Mouse (Mus musculus) forebrain, embryonic 11.5 days (tissue): ENCODE measurements around the gene Arl4d. TPM values are rescaled to one million over a fixed set of nuclear protein-coding genes. Genes with fewer than 3 reads are reported as not detected.
"Not testable (repeated sequence)": the region's sequence is repeated elsewhere in the genome, so short reads cannot be mapped to it uniquely, and the experiment has no call there.

Experiments used
- ATAC-seq: fragments of 200-750 bp; cut with Nextera tagmentation; replicated peaks from 2 replicates; pipeline ENCODE4 v1.8.0; 2017; ENCODE audit warnings: moderate TSS enrichment; ENCODE audit not compliant: low FRiP score
- DNase-seq: peaks from one replicate; pipeline ENCODE4 v3.0.0-alpha.2; 2017; ENCODE audit warnings: low spot score
- H3K27ac ChIP-seq: fragments of 300-500 bp; sonication (generic); 2 replicates; pipeline ENCODE4 v1.5.1; 2014; ENCODE audit warnings: low read depth, low read length
- H3K27me3 ChIP-seq: fragments of 300-500 bp; sonication (generic); 2 replicates; pipeline ENCODE4 v1.6.1; 2014; ENCODE audit warnings: mild to moderate bottlenecking, low read length, mixed read lengths; ENCODE audit not compliant: control insufficient read depth, insufficient read depth
- H3K36me3 ChIP-seq: fragments of 300-500 bp; sonication (generic); 2 replicates; pipeline ENCODE4 v1.6.1; 2014; ENCODE audit warnings: mild to moderate bottlenecking, low read length, moderate library complexity, mixed read lengths; ENCODE audit not compliant: control insufficient read depth, insufficient read depth
- H3K4me1 ChIP-seq: fragments of 300-500 bp; sonication (generic); replicated peaks from 2 replicates; pipeline ENCODE4 v1.6.1; 2014; ENCODE audit warnings: low read length, mixed read lengths; ENCODE audit not compliant: control insufficient read depth, insufficient read depth
- H3K4me2 ChIP-seq: fragments of 300-500 bp; sonication (generic); 2 replicates; pipeline ENCODE4 v1.6.1; 2014; ENCODE audit warnings: low read depth, mild to moderate bottlenecking, low read length, moderate library complexity, mixed read lengths; ENCODE audit not compliant: severe bottlenecking
- H3K4me3 ChIP-seq: fragments of 300-500 bp; sonication (generic); 2 replicates; pipeline ENCODE4 v1.5.1; 2014; ENCODE audit warnings: low read depth, low read length
- H3K9ac ChIP-seq: fragments of 300-500 bp; sonication (generic); 2 replicates; pipeline ENCODE4 v1.6.1; 2014; ENCODE audit warnings: low read length
- H3K9me3 ChIP-seq: fragments of 300-500 bp; sonication (generic); 2 replicates; pipeline ENCODE4 v1.6.1; 2016; ENCODE audit warnings: low read length, mixed read lengths; ENCODE audit not compliant: control insufficient read depth
- WGBS: fragments of 180-500 bp; shearing (Covaris S2); extraction: QIAGEN DNeasy Blood & Tissue Kit; methylation state at CpG from one replicate; pipeline ENCODE4 v1.1.7; 2014; 5-methylcytosine and 5-hydroxymethylcytosine counted together
- polyA plus RNA-seq: library from polyadenylated mRNA; unstranded; fragments of >200 nt; fragmentation: Nextera tagmentation; extraction: Ambion mirVana; gene quantifications from 2 replicates; pipeline ENCODE4 v1.2.1, GENCODE M21; 2014

Gene Arl4d
- polyA plus RNA-seq, 1 experiment from 2014 or later, result 8.0 TPM

GRCm38 (mm10) chr11:101626995-101627856 lies 38.1 kb upstream of the Arl4d start, which contains the start of gene Rdm1:
TSS of gene Rdm1 (plus strand) at chr11:101627195.
- Histone ChIP-seq H3K4me3 (peak within 1 kb of the TSS; percentile 50), H3K27ac (peak within 1 kb of the TSS; percentile 97), H3K36me3 (no peaks in the 10 kb centered on the region), H3K9ac (peak within 1 kb of the TSS; percentile 85), H3K4me2 (peak within 1 kb of the TSS; percentile 85), H3K9me3 (no peaks in the 10 kb centered on the region), H3K4me1 (peaks cover 4% of the 10 kb centered on the region; the same call in 1 of the 2 replicates), H3K27me3 (no peaks in the 10 kb centered on the region)
- DNase-seq (peak; percentile 91), ATAC-seq (peak; percentile 87)
- WGBS, result under 1% methylated on average over 32 of the region's 34 CpGs

DNA sequence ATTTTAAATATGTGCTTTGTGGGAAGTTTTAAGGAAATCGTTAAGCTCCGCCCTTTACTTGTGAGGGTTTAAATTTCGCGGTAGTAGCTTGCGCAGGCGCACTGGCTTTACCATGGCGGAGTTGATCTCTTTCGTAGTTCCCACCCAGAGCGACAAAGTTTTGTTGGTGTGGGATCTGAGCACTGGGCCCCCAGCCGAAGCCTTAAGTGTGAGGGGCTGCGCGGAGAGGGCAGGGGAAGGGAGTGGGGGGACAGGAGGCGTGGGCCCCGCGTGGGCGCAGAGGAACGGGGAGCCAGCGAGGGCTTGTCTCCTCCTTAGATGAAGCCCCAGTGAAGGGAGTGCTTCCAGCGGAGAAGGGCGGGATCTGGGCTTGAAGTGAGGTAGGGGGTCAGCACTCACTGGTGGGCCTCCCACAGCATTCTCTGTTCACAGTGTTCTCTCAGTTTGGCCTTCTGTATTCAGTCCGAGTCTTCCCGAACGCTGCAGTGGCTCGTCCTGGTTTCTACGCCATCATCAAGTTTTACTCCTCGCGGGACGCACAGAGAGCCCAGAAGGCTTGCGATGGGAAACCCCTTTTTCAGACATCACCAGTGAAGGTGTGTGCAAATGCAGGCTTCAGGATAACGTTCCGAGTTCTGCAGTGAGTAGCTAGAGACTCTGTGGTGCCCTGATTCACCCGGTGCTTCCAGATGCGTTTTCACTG lies 37.3 kb upstream of the Arl4d start:
- Histone ChIP-seq H3K4me3 (peak overlapping the region; percentile 50), H3K9me3 (no peaks in the 10 kb centered on the region), H3K9ac (peak overlapping the region; percentile 85), H3K27me3 (no peaks in the 10 kb centered on the region), H3K4me2 (peak overlapping the region; percentile 85), H3K4me1 (peaks cover 4% of the 10 kb centered on the region; the same call in 1 of the 2 replicates), H3K36me3 (no peaks in the 10 kb centered on the region), H3K27ac (peak overlapping the region; percentile 97)
- WGBS, result under 1% methylated on average over 33 of the region's 33 CpGs
- peak; percentile 69 for ATAC-seq
- peak; percentile 95 for DNase-seq

DNA sequence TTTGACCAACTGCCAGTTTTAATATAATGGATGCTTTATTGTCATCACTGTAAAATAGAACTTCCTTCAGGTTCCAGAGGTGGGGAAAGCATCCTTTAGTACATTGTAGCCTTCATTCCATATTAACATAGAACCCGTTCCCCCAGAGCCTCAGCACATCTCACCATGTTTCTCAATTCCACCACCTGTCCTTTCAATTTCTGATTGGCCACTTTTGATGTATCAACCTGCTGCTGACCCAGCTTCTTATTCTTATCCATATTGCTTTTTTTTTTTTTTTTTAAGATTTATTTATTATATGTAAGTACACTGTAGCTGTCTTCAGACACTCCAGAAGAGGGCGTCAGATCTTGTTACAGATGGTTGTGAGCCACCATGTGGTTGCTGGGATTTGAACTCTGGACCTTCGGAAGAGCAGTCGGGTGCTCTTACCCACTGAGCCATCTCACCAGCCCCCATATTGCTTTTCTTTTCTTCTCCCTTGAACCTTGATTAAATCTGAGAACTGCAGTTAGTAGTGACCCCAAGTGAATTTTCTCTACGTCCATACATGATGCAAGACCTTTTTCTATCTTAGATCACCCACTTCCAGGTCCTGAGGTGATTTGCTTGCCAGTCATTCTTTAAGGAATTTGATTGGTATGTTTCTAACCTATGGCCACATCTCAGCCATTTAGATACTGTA lies 36.5 kb upstream of the Arl4d start:
- peak; percentile 30 for DNase-seq
- Histone ChIP-seq H3K4me2 (peak overlapping the region; percentile 85), H3K4me3 (peak overlapping the region; percentile 50)
- H3K9me3 ChIP-seq, H3K9ac ChIP-seq, ATAC-seq, H3K36me3 ChIP-seq, H3K27me3 ChIP-seq, H3K27ac ChIP-seq, H3K4me1 ChIP-seq: not testable (repeated sequence)
- WGBS, result 70% methylated on average over 4 of the region's 5 CpGs

- ATAC-seq (no peak), DNase-seq (no peak)
- Histone ChIP-seq H3K36me3 (no peaks in the 10 kb centered on the region), H3K27me3 (no peaks in the 10 kb centered on the region), H3K4me2 (no peak overlapping the region), H3K9ac (no peak overlapping the region), H3K27ac (no peak overlapping the region), H3K9me3 (no peaks in the 10 kb centered on the region), H3K4me1 (no peaks in the 10 kb centered on the region; the same call in 1 of the 2 replicates), H3K4me3 (no peak overlapping the region)
- WGBS, result 82% methylated on average over 10 of the region's 10 CpGs
Observed at GRCm38 (mm10) chr11:101635660-101636059, 29.7 kb upstream of the Arl4d start.

DNA sequence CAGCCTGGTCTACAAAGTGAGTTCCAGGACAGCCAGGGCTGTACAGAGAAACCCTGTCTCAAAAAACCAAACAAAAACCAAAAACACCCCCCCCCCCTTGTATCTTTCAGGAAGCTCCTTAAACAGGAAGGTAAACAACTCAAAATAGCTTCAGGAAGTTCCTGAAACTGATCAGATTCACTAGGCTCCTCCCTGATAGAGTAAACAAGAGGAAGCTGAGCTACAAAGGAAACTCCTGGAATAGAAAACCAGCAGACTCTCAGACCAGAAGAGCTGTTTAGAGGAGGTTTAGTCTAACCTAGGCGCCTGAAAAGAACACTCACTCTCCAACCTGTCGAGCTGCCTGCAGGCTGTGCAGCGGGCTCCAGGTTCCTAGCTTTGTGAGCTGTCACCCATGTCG lies 25.6 kb upstream of the Arl4d start:
- DNase-seq, result peak; percentile 33
- Histone ChIP-seq H3K9me3 (no peaks in the 10 kb centered on the region), H3K27me3 (no peaks in the 10 kb centered on the region), H3K4me2 (no peak overlapping the region), H3K4me1 (no peaks in the 10 kb centered on the region; the same call in 1 of the 2 replicates), H3K9ac (no peak overlapping the region), H3K27ac (no peak overlapping the region), H3K4me3 (no peak overlapping the region), H3K36me3 (no peaks in the 10 kb centered on the region)
- no peak for ATAC-seq
- WGBS, result 91% methylated on average over 4 of the region's 4 CpGs

DNA sequence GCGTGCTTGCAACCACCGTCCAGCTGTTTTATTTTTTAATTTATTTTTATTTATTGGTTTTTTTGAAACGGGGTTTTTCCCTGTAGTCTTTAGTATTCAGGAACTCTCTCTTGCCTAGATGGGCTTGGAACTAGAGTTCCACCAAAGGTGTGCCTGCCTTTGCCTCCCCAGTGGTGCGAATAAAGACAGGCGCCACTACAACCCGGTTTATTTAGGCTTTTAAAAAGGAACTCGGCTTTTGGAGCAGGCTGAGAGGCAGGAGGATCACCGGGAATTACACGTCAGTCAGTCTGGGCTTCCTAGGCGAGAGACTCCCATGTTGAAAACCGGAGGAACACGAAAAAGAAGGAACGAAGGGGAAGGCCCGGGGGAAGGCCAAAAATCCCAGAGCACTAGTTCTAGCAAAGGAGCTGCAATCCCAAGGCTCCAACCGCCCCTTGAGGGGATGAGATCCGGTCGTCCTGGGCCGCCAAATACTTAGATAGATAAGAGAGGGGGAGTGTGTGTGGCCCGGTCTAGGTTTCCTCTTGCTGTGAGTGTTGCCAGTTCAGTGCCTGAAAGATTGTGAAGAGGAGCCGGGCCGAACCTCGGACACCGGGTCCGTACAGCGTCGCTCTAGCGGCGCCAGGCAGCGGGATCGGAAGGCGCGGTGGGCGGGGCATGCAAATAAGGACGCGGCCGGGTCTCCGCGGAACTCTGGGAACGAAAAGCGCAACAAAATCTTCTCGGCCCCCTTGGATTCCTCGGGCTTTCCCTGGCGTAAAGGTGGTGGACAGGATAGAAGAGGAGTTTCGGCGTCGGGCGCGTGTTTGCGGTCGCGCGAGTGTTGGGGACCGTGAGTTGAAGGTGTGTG lies 24.3 kb upstream of the Arl4d start:
- Histone ChIP-seq H3K4me2 (peak overlapping the region; percentile 42), H3K9ac (peak overlapping the region; percentile 57), H3K27ac (peak overlapping the region; percentile 66; the same call in 1 of the 2 replicates), H3K4me3 (peak overlapping the region; percentile 25)
- H3K36me3 ChIP-seq, H3K9me3 ChIP-seq, H3K27me3 ChIP-seq, H3K4me1 ChIP-seq: not testable (repeated sequence)
- DNase-seq, result peak; percentile 89
- ATAC-seq, result peak; percentile 74
- 6% methylated on average over 50 of the region's 53 CpGs for WGBS

DNA sequence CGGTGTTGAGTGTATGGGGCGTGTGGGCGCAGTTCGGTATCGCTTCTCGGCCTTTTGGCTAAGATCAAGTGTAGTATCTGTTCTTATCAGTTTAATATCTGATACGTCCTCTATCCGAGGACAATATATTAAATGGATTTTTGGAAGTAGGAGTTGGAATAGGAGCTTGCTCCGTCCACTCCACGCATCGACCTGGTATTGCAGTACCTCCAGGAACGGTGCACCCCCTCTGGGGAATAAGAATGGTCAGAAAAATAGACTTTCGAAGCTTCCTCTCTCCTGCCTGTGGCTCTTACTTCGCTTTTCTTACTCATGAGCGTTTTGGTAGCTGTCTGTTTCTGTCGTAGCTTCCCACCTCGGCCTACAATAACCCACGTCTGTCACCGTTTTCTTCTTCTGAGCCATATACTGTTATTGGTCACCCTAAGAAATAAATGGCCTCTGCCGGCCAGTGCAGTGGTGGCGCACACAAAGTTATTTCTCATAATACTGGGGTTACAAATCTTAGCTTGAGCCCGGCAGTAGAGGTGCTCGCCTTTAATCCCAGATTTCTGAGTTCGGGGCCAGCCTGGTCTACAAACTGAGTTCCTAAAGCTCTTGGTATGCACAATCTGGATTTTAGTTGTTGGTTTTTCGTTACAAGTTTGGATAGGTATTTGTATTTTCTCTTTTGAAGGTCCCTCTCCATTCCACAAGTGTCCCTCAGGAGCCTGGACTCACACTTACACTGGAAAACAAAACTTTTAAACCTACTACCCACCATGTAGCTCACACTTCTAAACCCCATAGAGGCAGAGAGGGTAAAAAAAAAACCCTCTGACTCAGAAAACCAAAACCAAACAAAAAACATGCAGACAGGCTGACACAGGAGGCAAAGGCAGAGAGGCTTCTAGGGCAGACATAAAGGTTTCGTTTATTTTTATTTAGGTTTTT lies 23.4 kb upstream of the Arl4d start:
- WGBS, result 7% methylated on average over 14 of the region's 26 CpGs
- peak; percentile 75 for ATAC-seq

More for the DNA sequence above, 23.4 kb upstream of the Arl4d start:
- not testable (repeated sequence) for H3K9me3 ChIP-seq, H3K4me3 ChIP-seq, H3K4me1 ChIP-seq, H3K36me3 ChIP-seq, H3K27me3 ChIP-seq
- Histone ChIP-seq H3K4me2 (peak overlapping the region; percentile 15; the same call in 1 of the 2 replicates), H3K27ac (peak overlapping the region; percentile 66; the same call in 1 of the 2 replicates), H3K9ac (peak overlapping the region; percentile 57)
- peak; percentile 82 for DNase-seq
